Mouse (Mus musculus) T-helper 1 cell (primary cell): Measurements from ENCODE around the gene Ddx11.

Experiments
- in situ Hi-C: fragments of 300-600 bp; cut with MboI, MseI; formaldehyde crosslinking; loops from one replicate; pipeline ENCODE4 v1.15.1; 2025; ENCODE audit warnings: high pct_unique_total_duplicates

Gene Ddx11

GRCm38 (mm10) chr17:66123066-66123815 lies at the start of gene Ddx11:
Gene Ddx11 (plus strand): TSS chr17:66123520.
- in situ Hi-C loops = loop anchor here (25.0 kb wide), 1 partner anchor 511 kb away; the partner anchor contains the start of gene Vapa

- in situ Hi-C loops = no loop called here
Measured at GRCm38 (mm10) chr17:66073971-66074370, 49.3 kb upstream of the Ddx11 start.

- in situ Hi-C loops = no loop called here
Measured at GRCm38 (mm10) chr17:66075827-66076173, 47.5 kb upstream of the Ddx11 start.

GRCm38 (mm10) chr17:66076174-66076927 lies 47.0 kb upstream of the Ddx11 start:
- in situ Hi-C loops = no loop called here

- in situ Hi-C loops = no loop called here
Measured at GRCm38 (mm10) chr17:66076934-66077333, 46.4 kb upstream of the Ddx11 start, which contains the start of gene Ankrd12. Gene Ankrd12 (minus strand): TSS chr17:66077089.

- in situ Hi-C loops = no loop called here
Measured at GRCm38 (mm10) chr17:66077437-66077850, 45.9 kb upstream of the Ddx11 start.

GRCm38 (mm10) chr17:66084486-66084885 lies 38.8 kb upstream of the Ddx11 start:
- in situ Hi-C loops = no loop called here

GRCm38 (mm10) chr17:66085038-66085437 lies 38.3 kb upstream of the Ddx11 start:
- in situ Hi-C loops = no loop called here

- in situ Hi-C loops = no loop called here
Measured at GRCm38 (mm10) chr17:66090251-66090650, 33.1 kb upstream of the Ddx11 start.

- in situ Hi-C loops = no loop called here
Measured at GRCm38 (mm10) chr17:66091392-66091791, 31.9 kb upstream of the Ddx11 start.

- in situ Hi-C loops = no loop called here
Measured at GRCm38 (mm10) chr17:66092065-66092464, 31.3 kb upstream of the Ddx11 start.

- in situ Hi-C loops = no loop called here
Measured at GRCm38 (mm10) chr17:66092664-66093063, 30.7 kb upstream of the Ddx11 start.

- in situ Hi-C loops = loop anchor here (25.0 kb wide), 1 partner anchor 488 kb away; the partner anchor contains the start of gene Vapa
Measured at GRCm38 (mm10) chr17:66100566-66101379, 22.5 kb upstream of the Ddx11 start.

GRCm38 (mm10) chr17:66101380-66102330 lies 21.7 kb upstream of the Ddx11 start, which contains the start of gene Ndufv2:
Gene Ndufv2 (minus strand): TSS chr17:66101559.
- in situ Hi-C loops = loop anchor here (25.0 kb wide), 1 partner anchor 489 kb away; the partner anchor contains the start of gene Vapa

GRCm38 (mm10) chr17:66104076-66104475 lies 19.2 kb upstream of the Ddx11 start:
- in situ Hi-C loops = loop anchor here (25.0 kb wide), 1 partner anchor 492 kb away; the partner anchor contains the start of gene Vapa

- in situ Hi-C loops = loop anchor here (25.0 kb wide), 1 partner anchor 494 kb away; the partner anchor contains the start of gene Vapa
Measured at GRCm38 (mm10) chr17:66106601-66107267, 16.6 kb upstream of the Ddx11 start.

GRCm38 (mm10) chr17:66107466-66107865 lies 15.9 kb upstream of the Ddx11 start:
- in situ Hi-C loops = loop anchor here (25.0 kb wide), 1 partner anchor 495 kb away; the partner anchor contains the start of gene Vapa

- in situ Hi-C loops = loop anchor here (25.0 kb wide), 1 partner anchor 496 kb away; the partner anchor contains the start of gene Vapa
Measured at GRCm38 (mm10) chr17:66108198-66108597, 15.1 kb upstream of the Ddx11 start.

- in situ Hi-C loops = loop anchor here (5.0 to 25.0 kb wide), 2 partner anchors 238 to 498 kb away; partner anchors contain the start of gene Vapa
Measured at GRCm38 (mm10) chr17:66110746-66111145, 12.6 kb upstream of the Ddx11 start.
